8 mouse cellular contexts compared by ENCODE assay signal in genomic region chr13:74316789-74317169, GRCm38 (mm10). TPM values are rescaled to one million over a fixed set of nuclear protein-coding genes. Genes with fewer than 3 reads are reported as not detected.
A peak's percentile ranks its signal among the peaks of the same experiment; 100 is the strongest.
DNase-seq lines count a peak whose midpoint lies in the region; ATAC-seq lines count a peak whose summit lies in the region.

No protein-coding gene starts in this region.

- H3K4me3 ChIP-seq in lung, embryonic 16.5 days (ENCODE audit: low read length) = peak overlapping the region; percentile 83
- H3K4me3 ChIP-seq in erythroblast, embryonic 14.5 days (replicated peaks) = peak overlapping the region; percentile 74
- H3K4me3 ChIP-seq in neural tube, embryonic 14.5 days (ENCODE audit: low read depth, low read length) = peak overlapping the region; percentile 83

- H3K27me3 ChIP-seq in lung, embryonic 16.5 days (ENCODE audit: control insufficient read depth, insufficient read depth, low read depth, low read length) = no peaks in the 10 kb centered on the region
- H3K27me3 ChIP-seq in erythroblast, embryonic 14.5 days (ENCODE audit: control insufficient read depth) = no peaks in the 10 kb centered on the region
- no peaks in the 10 kb centered on the region for H3K27me3 ChIP-seq in neural tube, embryonic 14.5 days (ENCODE audit: control insufficient read depth, insufficient read depth, low read length)

- H3K9me3 ChIP-seq in lung, embryonic 16.5 days (ENCODE audit: control insufficient read depth, low read length) = no peaks in the 10 kb centered on the region
- no peaks in the 10 kb centered on the region for H3K9me3 ChIP-seq in erythroblast, embryonic 14.5 days (ENCODE audit: control insufficient read depth, low read length)
- H3K9me3 ChIP-seq in neural tube, embryonic 14.5 days (ENCODE audit: control insufficient read depth, low read length) = no peaks in the 10 kb centered on the region

- no peak for ATAC-seq in lung, embryonic 16.5 days (ENCODE audit: low read depth)
- no peak; the same call in 1 of the 2 replicates for ATAC-seq in neural tube, embryonic 14.5 days (ENCODE audit: low read depth)

- peak overlapping the region; percentile 39 for H3K27ac ChIP-seq in lung, embryonic 16.5 days (ENCODE audit: low read length)
- peak overlapping the region; percentile 52 for H3K27ac ChIP-seq in neural tube, embryonic 14.5 days (ENCODE audit: low read depth, low read length)

- H3K36me3 ChIP-seq in lung, embryonic 16.5 days (ENCODE audit: control insufficient read depth, insufficient read depth, low read length) = peaks cover 10% of the 10 kb centered on the region
- H3K36me3 ChIP-seq in erythroblast, embryonic 14.5 days (ENCODE audit: control insufficient read depth) = peaks cover 41% of the 10 kb centered on the region
- peaks cover 10% of the 10 kb centered on the region for H3K36me3 ChIP-seq in neural tube, embryonic 14.5 days (ENCODE audit: control insufficient read depth, insufficient read depth, low read length)

- peak overlapping the region; percentile 77 for H3K9ac ChIP-seq in lung, embryonic 16.5 days (ENCODE audit: low read length)
- peak overlapping the region; percentile 83 for H3K9ac ChIP-seq in neural tube, embryonic 14.5 days (replicated peaks; ENCODE audit: low read depth, low read length)

- peak overlapping the region; percentile 84 for H3K4me2 ChIP-seq in lung, embryonic 16.5 days (ENCODE audit: low read depth, low read length)
- H3K4me2 ChIP-seq in neural tube, embryonic 14.5 days (ENCODE audit: low read depth, low read length) = peak overlapping the region; percentile 94

- WGBS in lung, embryonic 16.5 days = under 1% methylated on average over 15 of the region's 15 CpGs
- 3% methylated on average over 15 of the region's 15 CpGs for WGBS in neural tube, embryonic 14.5 days

- no peak for DNase-seq in lung, postnatal 14 days
- DNase-seq in kidney, postnatal 36 days = peak; percentile 46 to 60
- no peak for DNase-seq in urinary bladder, postnatal 36 days (ENCODE audit: low spot score in 2 of 2)
- no peak for DNase-seq in embryo, embryonic 10.5 days (ENCODE audit: low spot score)
- DNase-seq in frontal cortex, postnatal 25 days (ENCODE audit: low spot score in 2 of 2) = no peak

- peaks cover 10% of the 10 kb centered on the region for H3K4me1 ChIP-seq in lung, embryonic 16.5 days (replicated peaks; ENCODE audit: control insufficient read depth, insufficient read depth, low read length)
- peaks cover 38% of the 10 kb centered on the region for H3K4me1 ChIP-seq in erythroblast, embryonic 14.5 days (ENCODE audit: control insufficient read depth)
- peaks cover 11% of the 10 kb centered on the region for H3K4me1 ChIP-seq in neural tube, embryonic 14.5 days (ENCODE audit: control insufficient read depth, insufficient read depth, low read length)

RNA-seq across cellular contexts. Expression of gene Pdcd6, which starts 0.6 kb away (rescaled TPM):
- polyA plus RNA-seq in lung, embryonic 16.5 days (2015; fragmentation: Nextera tagmentation; extraction: Ambion mirVana) = 123 and 134 TPM in 2 replicates
- polyA plus RNA-seq in erythroblast, embryonic 14.5 days (2012) = 2.1 and 3.0 TPM in 2 replicates
- polyA plus RNA-seq in neural tube, embryonic 14.5 days (2014; fragmentation: Nextera tagmentation; extraction: Ambion mirVana) = 116 and 122 TPM in 2 replicates

RNA-seq across cellular contexts. Expression of gene Ahrr, which starts 24.6 kb away (rescaled TPM):
- polyA plus RNA-seq in lung, embryonic 16.5 days (2015; fragmentation: Nextera tagmentation; extraction: Ambion mirVana) = 0.57 and 0.70 TPM in 2 replicates
- 0.01 TPM in 1 of 2 replicates, not detected in the other for polyA plus RNA-seq in erythroblast, embryonic 14.5 days (2012)
- polyA plus RNA-seq in neural tube, embryonic 14.5 days (2014; fragmentation: Nextera tagmentation; extraction: Ambion mirVana) = 0.20 and 0.48 TPM in 2 replicates

RNA-seq across cellular contexts. Expression of gene Sdha, which starts 33.3 kb away (rescaled TPM):
- 254 and 283 TPM in 2 replicates for polyA plus RNA-seq in lung, embryonic 16.5 days (2015; fragmentation: Nextera tagmentation; extraction: Ambion mirVana)
- 1.5 and 2.0 TPM in 2 replicates for polyA plus RNA-seq in erythroblast, embryonic 14.5 days (2012)
- polyA plus RNA-seq in neural tube, embryonic 14.5 days (2014; fragmentation: Nextera tagmentation; extraction: Ambion mirVana) = 199 and 210 TPM in 2 replicates

RNA-seq across cellular contexts. Expression of gene Ccdc127, which starts 33.3 kb away (rescaled TPM):
- 44.7 and 56.1 TPM in 2 replicates for polyA plus RNA-seq in lung, embryonic 16.5 days (2015; fragmentation: Nextera tagmentation; extraction: Ambion mirVana)
- polyA plus RNA-seq in erythroblast, embryonic 14.5 days (2012) = 0.10 and 0.16 TPM in 2 replicates
- 47.4 and 52.5 TPM in 2 replicates for polyA plus RNA-seq in neural tube, embryonic 14.5 days (2014; fragmentation: Nextera tagmentation; extraction: Ambion mirVana)

RNA-seq across cellular contexts. Expression of gene Lrrc14b, which starts 47.0 kb away (rescaled TPM):
- not detected in 2 replicates for polyA plus RNA-seq in lung, embryonic 16.5 days (2015; fragmentation: Nextera tagmentation; extraction: Ambion mirVana)
- not detected in 2 replicates for polyA plus RNA-seq in erythroblast, embryonic 14.5 days (2012)
- not detected in 2 replicates for polyA plus RNA-seq in neural tube, embryonic 14.5 days (2014; fragmentation: Nextera tagmentation; extraction: Ambion mirVana)

Comparison
In these comparisons a context has a peak if more than half of its experiments do, and no peak if none do; other contexts are left out.
1. DNase-seq: peak in kidney, postnatal 36 days (2 of 2); none in lung, postnatal 14 days (single experiment), urinary bladder, postnatal 36 days (0 of 2), embryo, embryonic 10.5 days (single experiment) and frontal cortex, postnatal 25 days (0 of 2).
2. RNA of gene Pdcd6, which starts 0.6 kb away (polyA plus RNA-seq): 123 to 134 TPM in lung, embryonic 16.5 days and 116 to 122 TPM in neural tube, embryonic 14.5 days; 2.1 to 3.0 TPM in erythroblast, embryonic 14.5 days; every median in the first group is over 10 times any median in the second.
3. RNA of gene Sdha, which starts 33.3 kb away (polyA plus RNA-seq): 254 to 283 TPM in lung, embryonic 16.5 days and 199 to 210 TPM in neural tube, embryonic 14.5 days; 1.5 to 2.0 TPM in erythroblast, embryonic 14.5 days; every median in the first group is over 10 times any median in the second.
4. Peak in every context shown above with its lines, with median percentiles within 50 percentile points of each other: H3K4me3 ChIP-seq.